Mouse (Mus musculus): ENCODE data around the gene Ahnak. TPM values are rescaled to one million over a fixed set of nuclear protein-coding genes. Genes with fewer than 3 reads are reported as not detected.
A peak's percentile ranks its signal among the peaks of the same experiment; 100 is the strongest.
"Not testable (repeated sequence)": the region's sequence is repeated elsewhere in the genome, so short reads cannot be mapped to it uniquely, and the experiment has no call there.

The Ahnak gene
- total RNA-seq, 2 experiments from 2014 or later, result 6.5 to 17.2 TPM

DNA sequence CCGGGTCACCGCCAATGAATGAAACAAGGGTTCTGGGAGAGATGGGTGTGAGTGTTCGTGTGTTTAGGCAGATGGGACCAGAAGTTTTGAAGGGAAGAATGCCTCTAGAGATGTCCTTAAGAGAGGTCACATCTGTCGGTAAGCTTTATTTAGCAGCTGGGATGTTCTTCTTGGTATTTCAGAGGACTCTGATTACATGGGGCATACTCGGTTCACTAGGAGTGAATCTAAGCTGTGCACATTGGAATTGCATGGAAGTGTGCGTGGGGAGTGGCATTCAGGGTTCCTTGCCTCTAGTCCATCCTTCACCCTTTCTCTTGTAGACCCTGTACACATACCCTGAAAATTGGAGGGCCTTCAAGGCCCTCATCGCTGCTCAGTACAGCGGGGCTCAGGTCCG is 21.2 kb upstream of the Ahnak start:
- no peak for ATAC-seq (replicated peaks; ENCODE audit: poor library complexity)

- ATAC-seq (replicated peaks; ENCODE audit: poor library complexity), result not testable (repeated sequence)
Observed at GRCm38 (mm10) chr19:8972491-8972890, 16.6 kb upstream of the Ahnak start.

DNA sequence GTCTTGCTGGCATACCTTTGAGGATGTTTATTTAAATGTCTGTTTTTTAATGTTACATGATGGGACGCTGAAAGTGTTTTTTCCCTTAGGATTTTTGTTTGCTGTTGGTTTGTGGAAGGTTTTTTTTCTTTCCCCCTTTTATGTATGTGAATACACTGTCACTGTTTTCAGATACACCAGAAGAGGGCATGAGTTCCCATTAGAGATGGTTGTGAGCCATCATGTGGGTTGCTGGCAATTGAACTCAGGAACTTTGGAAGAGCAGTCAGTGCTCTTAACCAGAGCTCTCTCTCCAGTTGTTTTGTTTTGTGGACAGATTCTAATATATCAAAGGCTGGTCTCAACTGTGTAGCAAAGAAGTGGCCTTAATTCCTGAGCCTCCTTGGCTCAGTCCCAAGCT is 14.4 kb upstream of the Ahnak start:
- no peak for ATAC-seq (replicated peaks; ENCODE audit: poor library complexity)

DNA sequence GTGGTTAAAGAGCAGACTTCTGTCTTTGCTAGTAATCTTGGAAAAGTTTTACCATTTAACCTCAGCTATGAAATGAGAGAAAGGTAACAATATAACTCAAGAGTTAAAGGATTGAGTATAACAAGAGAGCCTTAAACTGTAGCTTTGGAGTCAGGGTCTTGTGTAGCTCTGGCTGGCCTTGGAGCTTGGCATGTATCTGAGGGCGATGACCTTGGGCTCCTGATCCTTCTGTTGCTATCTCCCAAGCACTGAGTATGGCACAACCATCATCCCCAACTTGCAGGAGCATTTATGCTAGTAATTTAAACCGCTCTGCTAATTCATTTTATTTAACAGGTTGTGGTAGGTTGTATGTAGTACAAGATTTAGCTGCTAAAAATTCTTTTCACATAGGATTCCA is 13.6 kb upstream of the Ahnak start:
- ATAC-seq (replicated peaks; ENCODE audit: poor library complexity), result no peak

DNA sequence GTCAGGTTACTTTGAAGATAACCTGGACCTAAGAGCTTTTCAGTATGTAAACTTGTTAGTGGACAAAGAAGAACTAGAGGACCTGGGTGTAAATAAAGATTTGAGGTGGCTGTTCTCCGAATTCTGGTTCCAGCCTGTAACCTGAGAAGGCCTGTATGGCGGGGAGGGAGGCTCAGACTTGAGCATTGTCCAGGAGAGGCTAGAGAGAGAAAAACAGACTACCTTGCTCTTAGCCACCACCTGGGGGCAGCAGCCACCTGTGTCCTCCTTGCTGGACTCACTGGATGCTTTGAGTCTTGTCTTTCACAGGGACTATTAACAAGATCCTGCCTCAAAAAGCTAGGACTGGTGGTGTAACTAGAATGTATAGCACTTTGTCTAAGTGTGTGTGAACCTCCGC is 12.5 kb upstream of the Ahnak start:
- peak; percentile 62 for ATAC-seq (replicated peaks; ENCODE audit: poor library complexity)

DNA sequence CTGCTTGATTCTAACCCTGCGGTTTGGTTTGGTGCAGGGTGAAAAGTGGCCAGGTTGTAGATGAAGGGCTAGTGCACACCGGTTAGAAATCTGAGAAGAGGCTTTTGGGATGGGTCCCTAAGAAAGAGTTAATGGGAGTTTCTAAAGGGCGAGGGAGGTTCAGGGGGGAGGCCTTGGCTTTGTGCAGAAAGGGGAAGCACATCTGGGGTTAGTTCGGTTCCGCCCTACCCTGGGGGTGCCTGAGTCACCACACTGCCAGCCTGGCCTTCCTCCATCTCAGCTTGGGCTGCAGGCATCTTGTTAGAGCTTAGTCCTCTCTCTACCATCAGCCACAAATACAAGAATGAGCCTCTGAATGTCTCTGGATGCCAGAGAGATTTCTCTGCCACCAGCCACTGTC is 8.3 kb upstream of the Ahnak start:
- ATAC-seq (replicated peaks; ENCODE audit: poor library complexity), result peak; percentile 62

DNA sequence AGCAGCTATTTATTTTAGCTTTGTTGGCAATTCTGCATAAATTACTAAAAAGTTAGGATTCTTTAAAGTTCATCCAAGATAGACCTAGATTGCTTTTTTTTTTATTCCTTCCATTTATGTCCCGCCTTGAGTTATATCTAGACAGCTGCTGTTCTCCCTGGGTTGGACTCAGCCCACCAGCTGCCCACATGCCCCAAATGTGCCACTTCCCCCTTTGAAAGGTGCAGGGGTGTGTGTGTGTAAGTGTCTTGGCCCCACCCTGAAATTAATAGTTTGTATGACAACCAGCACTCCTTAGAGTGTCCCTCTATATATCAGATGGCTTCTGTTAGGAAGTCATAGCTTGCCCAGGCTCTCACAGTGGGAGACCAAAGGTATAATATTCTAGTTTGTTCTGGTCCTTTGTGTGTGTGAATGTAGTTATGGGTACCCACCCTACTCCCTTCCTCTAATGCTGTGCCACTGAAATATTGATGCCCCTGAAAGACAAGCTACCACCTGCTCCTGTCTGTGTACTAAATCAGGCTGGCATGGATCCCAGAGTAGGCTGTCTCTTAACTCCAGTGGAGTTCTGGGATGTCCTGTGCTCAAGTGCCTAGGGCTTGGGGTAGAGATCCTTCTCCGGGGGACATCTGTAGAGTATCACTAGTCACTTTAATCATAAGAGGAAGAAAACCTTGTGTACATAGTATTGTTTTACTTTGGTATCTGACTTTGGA is 7.5 kb upstream of the Ahnak start:
- ATAC-seq (replicated peaks; ENCODE audit: poor library complexity), result no peak

GRCm38 (mm10) chr19:8982303-8983149 is 6.6 kb upstream of the Ahnak start:
- no peak; the same call in 1 of the 2 replicates for ATAC-seq (replicated peaks; ENCODE audit: poor library complexity)

DNA sequence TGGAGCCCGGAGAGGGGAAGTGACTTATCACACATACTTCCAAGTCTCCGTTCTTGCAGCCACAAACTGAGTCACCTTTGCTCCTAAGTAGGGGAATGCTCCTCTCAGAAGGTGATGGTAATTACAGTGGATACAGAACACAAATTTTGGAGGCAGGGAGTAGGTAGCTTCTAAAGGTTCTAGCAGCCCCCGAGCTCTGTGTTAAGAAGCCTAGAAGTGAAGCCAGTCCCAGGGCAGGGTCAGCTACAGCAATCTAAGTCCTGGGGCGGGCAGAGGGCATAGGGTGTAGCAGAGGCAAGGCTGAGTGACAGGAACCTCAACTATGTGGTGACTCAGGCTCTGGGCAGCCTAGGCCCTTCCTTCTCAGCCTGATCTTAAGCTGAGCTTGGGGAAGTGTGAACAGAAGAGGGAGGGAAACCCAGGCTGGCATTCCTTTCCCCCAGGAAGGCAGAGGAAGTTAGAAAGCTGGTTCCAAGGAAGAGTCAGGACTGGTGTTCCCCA is 5.9 kb upstream of the Ahnak start:
- ATAC-seq (replicated peaks; ENCODE audit: poor library complexity), result peak; percentile 53

- ATAC-seq (replicated peaks; ENCODE audit: poor library complexity), result peak; percentile 64
Observed at GRCm38 (mm10) chr19:8984255-8984868, 4.7 kb upstream of the Ahnak start.

DNA sequence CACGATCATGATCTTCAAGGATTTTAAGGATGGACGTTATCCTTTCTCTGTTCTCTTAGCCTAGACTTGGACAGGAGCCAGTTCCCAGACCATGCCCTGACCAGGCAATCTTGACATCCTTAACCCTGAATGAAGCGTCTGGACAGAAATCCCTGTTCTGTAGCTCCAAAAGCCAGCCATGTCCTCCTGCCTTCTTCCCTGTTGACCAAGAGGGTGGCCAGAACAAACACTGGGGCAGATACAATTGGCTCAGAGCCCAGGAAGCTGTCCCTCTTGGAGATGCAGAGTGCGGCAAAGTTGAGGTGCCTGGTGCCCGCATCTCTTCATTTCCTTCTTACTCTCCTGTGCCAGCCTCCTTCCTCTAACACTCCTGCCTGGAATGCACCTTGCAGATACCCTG is 3.2 kb upstream of the Ahnak start:
- ATAC-seq (replicated peaks; ENCODE audit: poor library complexity), result no peak

GRCm38 (mm10) chr19:8987816-8988215 is 1.3 kb upstream of the Ahnak start:
- no peak for ATAC-seq (replicated peaks; ENCODE audit: poor library complexity)

DNA sequence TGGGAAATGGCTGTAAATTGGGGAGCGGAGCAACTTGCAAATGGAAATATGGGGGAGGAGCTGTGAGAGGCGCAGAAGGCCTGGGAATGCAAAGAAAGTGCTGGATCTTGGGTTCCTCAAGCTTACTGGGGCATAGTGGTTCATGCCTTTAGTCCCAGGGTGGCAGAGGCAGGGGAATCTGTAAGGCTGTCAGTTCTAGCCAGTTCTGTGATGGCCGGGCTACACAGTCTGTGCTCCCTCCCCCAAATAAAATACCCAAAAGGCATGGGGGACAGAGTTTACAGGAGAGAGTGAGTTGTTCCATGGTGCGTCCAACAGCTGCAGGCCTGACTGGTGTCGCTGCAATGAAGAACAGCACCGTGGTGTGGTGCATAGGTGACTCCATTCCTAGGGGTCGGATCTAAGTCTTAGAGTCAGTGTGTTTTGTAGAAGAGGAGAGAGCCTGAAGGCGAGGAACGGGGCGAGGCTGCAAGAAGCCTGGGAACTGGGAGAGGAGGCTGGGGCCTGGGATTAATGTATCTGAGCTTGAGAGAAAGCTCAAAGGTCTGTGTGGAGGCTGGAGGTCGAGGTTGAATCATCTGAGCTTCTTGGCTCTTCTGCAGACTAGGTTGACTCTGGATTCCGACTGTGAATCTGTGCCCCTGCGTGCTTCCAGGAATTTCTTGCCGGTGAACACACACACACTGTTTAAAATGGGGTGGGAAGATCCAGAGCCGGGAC is 578 bp upstream of the Ahnak start:
- ATAC-seq (replicated peaks; ENCODE audit: poor library complexity), result no peak

GRCm38 (mm10) chr19:8989567-8990431 is 715 bp downstream of the Ahnak start:
- peak; percentile 42 for ATAC-seq (replicated peaks; ENCODE audit: poor library complexity)

- ATAC-seq (replicated peaks; ENCODE audit: poor library complexity), result peak; percentile 32
Observed at GRCm38 (mm10) chr19:8990432-8991102, 1.5 kb downstream of the Ahnak start.

DNA sequence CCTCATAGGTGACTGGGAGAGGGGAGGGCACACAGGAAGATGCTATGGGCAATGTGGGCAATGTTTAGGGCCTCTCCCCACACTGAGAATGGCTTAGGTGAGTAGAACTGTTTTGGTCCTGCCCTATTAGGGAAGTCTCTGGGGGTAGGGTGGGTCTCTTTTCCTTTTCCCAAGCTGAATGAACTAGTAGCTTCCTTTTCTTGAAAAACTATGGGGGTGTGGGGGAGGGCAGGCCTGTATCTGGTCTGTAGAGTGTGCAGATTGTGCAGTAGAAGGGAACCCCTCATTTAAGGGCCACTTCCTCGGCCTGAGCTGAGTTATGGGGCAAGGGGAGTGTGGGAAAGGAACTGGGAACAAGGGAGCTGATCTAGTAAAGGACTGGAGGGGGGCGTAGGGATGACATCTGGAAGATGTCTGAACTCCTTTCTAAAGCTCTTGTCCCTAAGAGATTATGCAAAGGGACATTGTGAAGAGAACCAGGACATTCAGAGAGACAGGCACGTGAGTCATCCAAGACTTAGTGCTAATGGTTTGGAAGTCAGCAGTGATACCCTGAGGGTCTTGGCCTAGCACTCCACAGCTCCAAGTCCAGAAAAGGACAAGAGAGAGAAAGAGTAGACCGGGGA is 2.3 kb downstream of the Ahnak start:
- no peak for ATAC-seq (replicated peaks; ENCODE audit: poor library complexity)

- no peak for ATAC-seq (replicated peaks; ENCODE audit: poor library complexity)
Observed at GRCm38 (mm10) chr19:8991871-8992735, 3.0 kb downstream of the Ahnak start.

Measured in megakaryocyte progenitor cell, adult 5-6 weeks (primary cell).